Mouse (Mus musculus): Measurements from ENCODE around the gene Ear6. TPM values are rescaled to one million over a fixed set of nuclear protein-coding genes. Genes with fewer than 3 reads are reported as not detected.
A peak's percentile ranks its signal among the peaks of the same experiment; 100 is the strongest.
"Not testable (repeated sequence)": the region's sequence is repeated elsewhere in the genome, so short reads cannot be mapped to it uniquely, and the experiment has no call there.

The Ear6 gene
- polyA plus RNA-seq, 1 experiment from 2014 or later, result 0.80 TPM

DNA sequence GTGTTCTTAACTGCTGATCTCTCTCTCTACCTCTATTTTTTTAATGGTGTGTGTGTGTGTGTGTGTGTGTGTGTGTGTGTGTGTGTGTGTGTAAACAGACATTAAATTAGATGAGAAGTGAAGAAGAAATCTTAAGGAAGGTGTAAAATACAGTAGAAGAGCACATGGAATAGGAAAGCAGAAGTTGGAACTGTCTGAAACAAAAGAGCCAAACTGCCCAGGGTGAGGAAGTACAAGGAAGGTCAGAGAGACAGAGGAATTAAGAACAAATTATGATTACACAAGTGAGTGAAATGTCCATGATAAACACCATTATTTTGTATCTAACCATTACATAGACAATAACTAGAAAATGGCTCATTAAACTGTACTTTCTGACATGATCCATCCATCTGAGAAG is 9.6 kb upstream of the Ear6 start:
- Histone ChIP-seq H3K27ac (ENCODE audit: low read length) (no peak overlapping the region), H3K4me1 (ENCODE audit: insufficient read depth, low read depth, low read length) (no peaks in the 10 kb centered on the region), H3K36me3 (ENCODE audit: insufficient read depth, low read length) (no peaks in the 10 kb centered on the region), H3K4me2 (replicated peaks; ENCODE audit: low read depth, low read length) (no peak overlapping the region), H3K4me3 (ENCODE audit: low read depth, low read length) (no peak overlapping the region), H3K27me3 (replicated peaks; ENCODE audit: insufficient read depth, low read length) (no peaks in the 10 kb centered on the region), H3K9me3 (ENCODE audit: low read length) (no peaks in the 10 kb centered on the region), H3K9ac (replicated peaks; ENCODE audit: low read depth) (no peak overlapping the region)
- ATAC-seq (no peak), DNase-seq (ENCODE audit: low spot score) (no peak)
- TF ChIP-seq CTCF (IDR thresholded peaks at IDR 0.05) (no peak), EP300 (IDR thresholded peaks at IDR 0.05) (no peak)

DNA sequence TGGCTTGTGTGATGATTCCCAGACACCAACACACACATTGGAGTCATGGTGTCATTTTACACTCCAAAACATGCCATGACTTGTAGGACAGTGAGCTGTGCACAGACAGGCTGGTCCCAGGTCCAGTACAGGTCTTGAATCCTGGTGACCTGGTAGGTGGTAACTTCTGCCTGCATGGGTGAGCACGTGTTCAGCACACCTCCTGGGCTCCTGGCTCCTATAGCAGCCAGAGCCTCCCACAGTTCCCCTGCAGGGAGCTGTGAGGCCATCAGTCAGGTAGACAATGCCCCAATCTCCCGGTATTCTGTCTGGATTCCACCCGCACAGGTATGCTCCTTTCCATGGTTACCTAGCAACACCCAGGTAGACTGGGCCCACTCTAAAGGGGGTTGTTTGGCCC is 6.9 kb upstream of the Ear6 start:
- no peak overlapping the region for H3K4me2 ChIP-seq (replicated peaks; ENCODE audit: low read depth, low read length)
- no peak for TF ChIP-seq EP300 (IDR thresholded peaks at IDR 0.05)
- DNase-seq (ENCODE audit: low spot score) (no peak), ATAC-seq (no peak)
- WGBS, result 46% methylated on average over 3 of the region's 3 CpGs
- no peaks in the 10 kb centered on the region for H3K9me3 ChIP-seq (ENCODE audit: low read length)
- no peaks in the 10 kb centered on the region for H3K27me3 ChIP-seq (replicated peaks; ENCODE audit: insufficient read depth, low read length)
- H3K27ac ChIP-seq (ENCODE audit: low read length), result no peak overlapping the region
- no peak overlapping the region for H3K4me3 ChIP-seq (ENCODE audit: low read depth, low read length)
- no peaks in the 10 kb centered on the region for H3K36me3 ChIP-seq (ENCODE audit: insufficient read depth, low read length)
- no peaks in the 10 kb centered on the region for H3K4me1 ChIP-seq (ENCODE audit: insufficient read depth, low read depth, low read length)
- no peak overlapping the region for H3K9ac ChIP-seq (replicated peaks; ENCODE audit: low read depth)

DNA sequence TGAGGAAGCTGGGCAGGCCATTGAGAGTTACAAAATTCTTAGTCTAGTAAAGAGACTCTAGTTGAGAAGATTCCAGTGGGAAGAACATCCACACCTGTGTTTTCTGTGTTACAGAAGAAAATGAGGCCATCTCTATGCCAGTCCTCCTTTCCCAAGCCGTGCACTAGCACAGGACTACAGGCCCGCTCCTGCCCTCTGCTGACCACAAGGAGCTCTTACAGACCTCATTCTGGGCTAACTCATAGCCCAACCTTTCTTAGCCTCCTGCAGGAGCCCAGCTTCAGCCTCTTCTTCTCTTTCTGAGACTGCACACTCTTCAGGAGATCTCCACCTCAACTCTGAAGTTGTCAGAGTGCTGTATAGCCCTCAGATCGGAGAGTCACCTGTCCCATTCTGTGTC is 2.5 kb upstream of the Ear6 start:
- ATAC-seq; H3K4me2 ChIP-seq (replicated peaks; ENCODE audit: low read depth, low read length); H3K4me1 ChIP-seq (ENCODE audit: insufficient read depth, low read depth, low read length); H3K36me3 ChIP-seq (ENCODE audit: insufficient read depth, low read length); H3K9me3 ChIP-seq (ENCODE audit: low read length); H3K9ac ChIP-seq (replicated peaks; ENCODE audit: low read depth); H3K27me3 ChIP-seq (replicated peaks; ENCODE audit: insufficient read depth, low read length); H3K4me3 ChIP-seq (ENCODE audit: low read depth, low read length); DNase-seq (ENCODE audit: low spot score); H3K27ac ChIP-seq (ENCODE audit: low read length): not testable (repeated sequence)
- 44% methylated on average over 3 of the region's 3 CpGs for WGBS
- TF ChIP-seq CTCF (IDR thresholded peaks at IDR 0.05), result peak; percentile 35

DNA sequence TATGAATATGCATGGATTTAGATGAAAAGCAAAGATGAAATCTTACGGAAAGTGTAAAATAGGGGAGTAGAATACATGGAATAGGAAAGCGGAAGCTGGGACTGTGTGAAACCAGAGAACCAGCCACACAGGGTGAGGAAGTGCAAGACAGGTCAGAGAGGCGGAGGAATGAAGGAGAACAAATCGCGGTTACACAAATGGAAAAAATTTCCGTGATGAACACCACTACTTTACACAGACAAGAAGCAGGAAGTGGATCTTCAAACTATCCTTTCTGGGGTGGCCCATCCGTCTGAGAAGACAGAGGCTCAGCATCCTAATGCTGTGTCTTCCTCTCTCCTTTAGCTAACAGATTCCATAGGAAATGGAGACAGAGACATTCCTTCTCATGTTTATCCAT is 1.8 kb downstream of the Ear6 start:
- H3K9me3 ChIP-seq (ENCODE audit: low read length); ATAC-seq; DNase-seq (ENCODE audit: low spot score); H3K9ac ChIP-seq (replicated peaks; ENCODE audit: low read depth); H3K4me2 ChIP-seq (replicated peaks; ENCODE audit: low read depth, low read length); H3K27ac ChIP-seq (ENCODE audit: low read length); H3K4me1 ChIP-seq (ENCODE audit: insufficient read depth, low read depth, low read length); H3K4me3 ChIP-seq (ENCODE audit: low read depth, low read length); H3K27me3 ChIP-seq (replicated peaks; ENCODE audit: insufficient read depth, low read length); H3K36me3 ChIP-seq (ENCODE audit: insufficient read depth, low read length): not testable (repeated sequence)
- WGBS, result 73% methylated on average over 7 of the region's 7 CpGs

DNA sequence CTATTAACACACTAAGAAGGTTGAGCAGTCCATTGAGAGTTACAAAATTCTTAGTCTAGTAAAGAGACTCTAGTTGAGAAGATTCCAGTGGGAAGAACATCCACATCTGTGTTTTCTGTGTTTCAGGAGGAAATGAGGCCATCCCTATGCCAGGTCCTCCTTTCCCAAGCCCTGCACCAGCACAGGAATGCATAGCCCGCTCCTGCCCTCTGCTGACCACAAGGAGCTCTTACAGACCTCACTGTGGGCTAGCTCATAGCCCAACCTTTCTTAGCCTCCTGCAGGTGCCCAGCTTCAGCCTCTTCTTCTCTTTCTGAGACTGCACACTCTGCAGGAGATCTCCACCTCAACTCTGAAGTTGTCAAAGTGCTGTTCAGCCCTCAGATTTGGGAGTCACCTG is 10.1 kb downstream of the Ear6 start:
- not testable (repeated sequence) for H3K27me3 ChIP-seq (replicated peaks; ENCODE audit: insufficient read depth, low read length); H3K4me1 ChIP-seq (ENCODE audit: insufficient read depth, low read depth, low read length); H3K9me3 ChIP-seq (ENCODE audit: low read length); H3K4me2 ChIP-seq (replicated peaks; ENCODE audit: low read depth, low read length); H3K4me3 ChIP-seq (ENCODE audit: low read depth, low read length); H3K36me3 ChIP-seq (ENCODE audit: insufficient read depth, low read length); H3K27ac ChIP-seq (ENCODE audit: low read length); H3K9ac ChIP-seq (replicated peaks; ENCODE audit: low read depth); ATAC-seq
- peak; percentile 7 for DNase-seq (ENCODE audit: low spot score)
- TF ChIP-seq CTCF (IDR thresholded peaks at IDR 0.05), result peak; percentile 61
- 0% methylated on average over 1 of the region's 1 CpGs for WGBS

DNA sequence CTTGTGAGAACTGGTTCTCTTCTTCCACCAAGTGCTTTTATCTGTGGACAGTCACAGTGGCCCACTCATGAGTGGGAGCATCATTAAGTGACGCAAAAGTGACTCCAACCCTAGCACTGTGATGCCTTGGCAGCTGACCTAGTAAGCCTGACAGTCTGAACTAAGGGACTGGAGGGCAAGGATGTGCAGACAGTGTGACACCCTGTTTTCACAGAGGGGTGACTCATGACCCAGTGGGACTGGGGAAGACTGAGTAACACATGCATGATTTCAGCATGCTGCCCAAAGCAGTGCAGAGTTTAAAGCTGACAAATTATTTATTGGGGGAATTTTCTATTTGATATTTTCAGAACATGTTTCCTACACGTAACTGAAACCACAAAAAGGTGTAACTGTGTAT is 17.3 kb downstream of the Ear6 start:
- no peak for TF ChIP-seq CTCF (IDR thresholded peaks at IDR 0.05)
- no peak for TF ChIP-seq EP300 (IDR thresholded peaks at IDR 0.05)
- no peaks in the 10 kb centered on the region for H3K4me1 ChIP-seq (ENCODE audit: insufficient read depth, low read depth, low read length)
- H3K4me3 ChIP-seq (ENCODE audit: low read depth, low read length), result no peak overlapping the region
- H3K27me3 ChIP-seq (replicated peaks; ENCODE audit: insufficient read depth, low read length), result no peaks in the 10 kb centered on the region
- no peak for DNase-seq (ENCODE audit: low spot score)
- no peak overlapping the region for H3K9ac ChIP-seq (replicated peaks; ENCODE audit: low read depth)
- no peak overlapping the region for H3K27ac ChIP-seq (ENCODE audit: low read length)
- no peaks in the 10 kb centered on the region for H3K36me3 ChIP-seq (ENCODE audit: insufficient read depth, low read length)
- 78% methylated on average over 2 of the region's 2 CpGs for WGBS
- no peaks in the 10 kb centered on the region for H3K9me3 ChIP-seq (ENCODE audit: low read length)
- no peak for ATAC-seq
- H3K4me2 ChIP-seq (replicated peaks; ENCODE audit: low read depth, low read length), result no peak overlapping the region

DNA sequence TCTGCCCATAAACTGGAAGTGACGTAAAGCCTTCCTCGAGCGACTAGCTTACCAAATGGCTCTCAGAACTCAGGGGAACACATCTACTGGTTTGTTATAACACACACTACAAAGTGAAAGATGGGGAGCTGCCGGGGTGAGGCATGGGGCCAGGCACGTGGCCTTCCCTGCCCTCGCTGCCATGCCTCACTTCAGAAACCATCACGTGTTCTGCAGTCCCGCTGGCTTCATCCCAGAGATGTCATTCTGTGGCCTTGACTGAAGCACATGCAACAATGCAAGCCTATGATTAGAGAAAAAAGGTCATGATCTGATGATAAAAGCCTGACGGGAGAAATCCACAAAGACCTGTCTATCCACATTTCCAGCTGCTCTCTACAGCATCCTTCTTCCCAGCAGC is 18.2 kb downstream of the Ear6 start:
- no peaks in the 10 kb centered on the region for H3K9me3 ChIP-seq (ENCODE audit: low read length)
- ATAC-seq (no peak), DNase-seq (ENCODE audit: low spot score) (no peak)

More for the DNA sequence above, 18.2 kb downstream of the Ear6 start:
- Histone ChIP-seq H3K27ac (ENCODE audit: low read length) (no peak overlapping the region), H3K27me3 (replicated peaks; ENCODE audit: insufficient read depth, low read length) (no peaks in the 10 kb centered on the region), H3K36me3 (ENCODE audit: insufficient read depth, low read length) (no peaks in the 10 kb centered on the region), H3K9ac (replicated peaks; ENCODE audit: low read depth) (no peak overlapping the region), H3K4me2 (replicated peaks; ENCODE audit: low read depth, low read length) (no peak overlapping the region), H3K4me3 (ENCODE audit: low read depth, low read length) (no peak overlapping the region), H3K4me1 (ENCODE audit: insufficient read depth, low read depth, low read length) (no peaks in the 10 kb centered on the region)
- 61% methylated on average over 9 of the region's 9 CpGs for WGBS
- no peak for TF ChIP-seq CTCF (IDR thresholded peaks at IDR 0.05)
- TF ChIP-seq EP300 (IDR thresholded peaks at IDR 0.05), result no peak

All from lung, postnatal 0 days (tissue).